Mouse (Mus musculus) adrenal gland, postnatal 4 days (tissue): ENCODE results near the gene Epha2. TPM values are rescaled to one million over a fixed set of nuclear protein-coding genes. Genes with fewer than 3 reads are reported as not detected.
A peak's percentile ranks its signal among the peaks of the same experiment; 100 is the strongest.

ENCODE experiments used
- DNase-seq, 2 experiments: peaks; one replicate each; pipeline ENCODE4 v3.0.0; 2021 to 2022; ENCODE audit warnings: low spot score in 2 of 2, mixed read lengths in 2 of 2
- microRNA-seq: library from miRNA; unstranded; fragments of <30 nt; microRNA quantifications from one replicate; pipeline ENCODE4 v1.2.0, GENCODE M21; 2021
- total RNA-seq, 2 experiments: library from RNA; stranded (reverse); gene quantifications; 2 replicates each; pipeline ENCODE4 v1.2.3; 2021

Epha2 gene
- total RNA-seq, 2 experiments from 2014 or later, result 19.0 to 21.5 TPM

GRCm38 (mm10) chr4:141362937-141363548 is 62.0 kb downstream of the Epha2 start:
- DNase-seq, result peak; percentile 55 to 75

- no peak for DNase-seq
These were observed 64.1 kb downstream of the Epha2 start for GRCm38 (mm10) chr4:141365126-141365525.

GRCm38 (mm10) chr4:141365876-141366275 is 64.8 kb downstream of the Epha2 start:
- DNase-seq, result no peak

GRCm38 (mm10) chr4:141367997-141368791 is 67.2 kb downstream of the Epha2 start, which contains the start of gene Fam131c:
Fam131c (plus strand) TSS chr4:141368220.
- no peak for DNase-seq

- DNase-seq, result no peak
These were observed 71.4 kb downstream of the Epha2 start for GRCm38 (mm10) chr4:141372426-141372825.

Small RNAs within 50 kb of the gene (microRNA-seq; reads per million reads assigned to microRNA genes)
- not detected for gene Gm25690

Other genes with a start within 250 kb of the Epha2 start
- gene Crocc, start 240.7 kb upstream of the Epha2 start, total RNA-seq, result 10 to 100 TPM; 16.3 to 24.0 TPM
- 10 to 100 TPM; 66.0 to 69.1 TPM for gene Necap2, start 222.9 kb upstream of the Epha2 start, total RNA-seq
- under 1 TPM; 0.68 to 0.81 TPM for gene Spata21, start 212.9 kb upstream of the Epha2 start, total RNA-seq
- gene Szrd1, start 161.5 kb upstream of the Epha2 start, total RNA-seq, result 100 to 1,000 TPM; 115 to 132 TPM
- 10 to 100 TPM; 25.3 to 25.9 TPM for gene Fbxo42, start 153.3 kb upstream of the Epha2 start, total RNA-seq
- 1 to 10 TPM; 2.5 to 2.7 TPM for gene Rsg1, start 87.3 kb upstream of the Epha2 start, total RNA-seq
- gene Arhgef19, start 61.7 kb upstream of the Epha2 start, total RNA-seq, result 10 to 100 TPM; 37.5 to 39.2 TPM
- 1 to 10 TPM; 1.9 to 3.0 TPM for gene Fam131c, start 67.0 kb downstream of the Epha2 start, total RNA-seq
- gene Clcnka, start 97.5 kb downstream of the Epha2 start, total RNA-seq, result 1 to 10 TPM in 1 of 2 experiments, not detected in 1; 2.3 TPM
- gene Clcnkb, start 114.8 kb downstream of the Epha2 start, total RNA-seq, result 10 to 100 TPM in 1 of 2 experiments, 1 to 10 TPM in 1; 1.0 to 24.8 TPM
- gene Hspb7, start 119.5 kb downstream of the Epha2 start, total RNA-seq, result 1 to 10 TPM; 2.9 to 9.6 TPM
- gene Srarp, start 134.9 kb downstream of the Epha2 start, total RNA-seq, result not detected
- 10 to 100 TPM; 21.6 to 24.9 TPM for gene Zbtb17, start 143.4 kb downstream of the Epha2 start, total RNA-seq
- gene Spen, start 237.4 kb downstream of the Epha2 start, total RNA-seq, result 10 to 100 TPM; 57.4 to 67.8 TPM